Mouse (Mus musculus) lung, postnatal 0 days (tissue): ENCODE measurements at regions not wholly inside any gene's neighbourhood (a gene's known extent, or its start where the extent isn't known, plus 50 kb on each side); places are given as distances from the start of the nearest gene placed in this dataset.

Experiments used
- CTCF ChIP-seq: IDR thresholded peaks from 2 replicates; pipeline ENCODE4 v1.5.1; 2016; ENCODE audit warnings: antibody characterized with exemption, mild to moderate bottlenecking
- EP300 ChIP-seq: IDR thresholded peaks from 2 replicates; pipeline ENCODE4 v1.6.1; 2016; ENCODE audit warnings: antibody characterized with exemption, mild to moderate bottlenecking, control low read depth

GRCm38 (mm10) chr16:76575281-76575680 is 201.7 kb upstream of the Nrip1 start:
- TF ChIP-seq CTCF (no peak), EP300 (no peak)
